Mouse (Mus musculus) liver, embryonic 13.5 days (tissue): ENCODE measurements around the gene Lclat1. TPM values are rescaled to one million over a fixed set of nuclear protein-coding genes. Genes with fewer than 3 reads are reported as not detected.

ENCODE experiments used
- ATAC-seq: fragments of 200-750 bp; cut with Nextera tagmentation; 2 replicates; pipeline ENCODE4 v1.8.0; 2017; ENCODE audit warnings: low read depth, mild to moderate bottlenecking, moderate number of reproducible peaks, moderate library complexity
- DNase-seq: peaks from one replicate; pipeline ENCODE4 v3.0.0; 2022
- H3K27ac ChIP-seq: fragments of 300-500 bp; sonication (generic); 2 replicates; pipeline ENCODE4 v1.5.1; 2015; ENCODE audit warnings: moderate library complexity, mild to moderate bottlenecking, inconsistent platforms
- H3K27me3 ChIP-seq: fragments of 300-500 bp; sonication (generic); 2 replicates; pipeline ENCODE4 v1.6.1; 2015; ENCODE audit warnings: mild to moderate bottlenecking, inconsistent platforms
- H3K36me3 ChIP-seq: fragments of 300-500 bp; sonication (generic); 2 replicates; pipeline ENCODE4 v1.6.1; 2015; ENCODE audit warnings: mild to moderate bottlenecking, inconsistent platforms
- H3K4me1 ChIP-seq: fragments of 300-500 bp; sonication (generic); replicated peaks from 2 replicates; pipeline ENCODE4 v1.6.1; 2015; ENCODE audit warnings: inconsistent platforms
- H3K4me2 ChIP-seq: fragments of 300-500 bp; sonication (generic); 2 replicates; pipeline ENCODE4 v1.6.1; 2015; ENCODE audit warnings: inconsistent platforms, mild to moderate bottlenecking, moderate library complexity
- H3K4me3 ChIP-seq: fragments of 300-500 bp; sonication (generic); replicated peaks from 2 replicates; pipeline ENCODE4 v1.5.1; 2015; ENCODE audit warnings: mild to moderate bottlenecking, inconsistent platforms
- H3K9ac ChIP-seq: fragments of 300-500 bp; sonication (generic); 2 replicates; pipeline ENCODE4 v1.6.1; 2015; ENCODE audit warnings: mild to moderate bottlenecking, inconsistent platforms
- H3K9me3 ChIP-seq: fragments of 300-500 bp; sonication (generic); replicated peaks from 2 replicates; pipeline ENCODE4 v1.6.1; 2016; ENCODE audit warnings: inconsistent platforms
- WGBS: fragments of 180-500 bp; shearing (Covaris S2); methylation state at CpG from one replicate; pipeline ENCODE4 v1.1.7; 2015; ENCODE audit not compliant: insufficient replicate concordance; 5-methylcytosine and 5-hydroxymethylcytosine counted together
- polyA plus RNA-seq: library from polyadenylated mRNA; unstranded; fragments of >200 nt; fragmentation: Nextera tagmentation; extraction: Ambion mirVana; gene quantifications from 2 replicates; pipeline ENCODE4 v1.2.1, GENCODE M21; 2015

Lclat1 gene
- polyA plus RNA-seq, 1 experiment from 2014 or later = 1.7 TPM

DNA sequence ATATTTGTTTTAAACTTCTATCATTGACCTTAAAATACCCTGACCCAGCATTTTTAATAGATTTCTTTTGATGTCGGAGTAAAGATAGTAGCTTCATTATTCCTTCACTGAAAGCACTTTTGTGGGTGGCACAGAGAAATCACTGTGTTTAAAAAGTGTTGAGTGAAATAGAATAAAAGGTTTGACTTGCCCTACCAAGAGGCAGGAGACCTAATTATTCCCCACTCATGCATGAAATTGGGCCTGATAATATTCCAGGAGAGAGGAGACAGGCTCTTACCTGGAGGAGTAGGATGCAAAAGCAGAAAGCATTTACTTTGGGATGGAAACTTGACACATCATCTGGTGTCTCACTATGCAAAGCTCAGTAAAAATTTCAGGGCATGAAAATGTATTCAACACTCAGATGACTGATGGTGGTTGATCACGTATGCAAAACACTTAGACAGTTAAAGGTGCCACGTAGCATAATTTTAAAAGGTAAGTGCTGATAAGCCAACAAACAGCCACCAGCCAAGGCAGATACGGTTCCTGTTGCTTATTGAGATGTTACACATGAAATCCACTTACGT lies 103.3 kb downstream of the Lclat1 start:
- H3K36me3 ChIP-seq = no peaks in the 10 kb centered on the region
- no peak for DNase-seq
- no peak for ATAC-seq
- no peak overlapping the region for H3K27ac ChIP-seq
- no peak overlapping the region for H3K4me3 ChIP-seq
- 74% methylated on average over 5 of the region's 5 CpGs for WGBS
- no peaks in the 10 kb centered on the region for H3K27me3 ChIP-seq
- H3K9ac ChIP-seq = no peak overlapping the region
- no peaks in the 10 kb centered on the region for H3K9me3 ChIP-seq
- no peak overlapping the region for H3K4me2 ChIP-seq
- H3K4me1 ChIP-seq = no peaks in the 10 kb centered on the region

- no peak overlapping the region for H3K4me3 ChIP-seq
- H3K9me3 ChIP-seq = no peaks in the 10 kb centered on the region
- ATAC-seq = no peak
- H3K27ac ChIP-seq = no peak overlapping the region
- H3K4me1 ChIP-seq = no peaks in the 10 kb centered on the region
- DNase-seq = no peak
- no peak overlapping the region for H3K9ac ChIP-seq
- H3K4me2 ChIP-seq = no peak overlapping the region
- WGBS = 67% methylated on average over 3 of the region's 3 CpGs
- no peaks in the 10 kb centered on the region for H3K36me3 ChIP-seq
- no peaks in the 10 kb centered on the region for H3K27me3 ChIP-seq
Observed at GRCm38 (mm10) chr17:73212754-73213153, 105.0 kb downstream of the Lclat1 start.

DNA sequence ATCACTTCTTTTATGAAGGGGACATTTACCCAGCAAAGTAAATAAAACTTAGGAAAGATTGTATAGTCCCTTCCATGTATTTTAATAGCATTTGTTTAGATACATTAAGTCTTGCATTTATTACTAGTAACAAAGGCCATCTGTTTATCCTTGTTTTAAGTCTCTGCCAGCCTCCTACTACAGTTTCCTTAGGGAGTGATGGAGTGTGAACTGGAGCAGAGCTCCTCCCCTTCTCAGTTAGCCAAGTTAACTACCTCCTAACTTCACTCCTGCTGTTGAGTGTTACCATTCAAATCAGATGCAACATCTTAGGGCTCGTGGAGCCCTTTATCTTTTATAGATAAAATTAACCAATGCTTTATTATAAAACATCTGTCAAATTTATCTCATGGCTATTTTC lies 105.4 kb downstream of the Lclat1 start:
- no peak overlapping the region for H3K27ac ChIP-seq
- DNase-seq (no peak), ATAC-seq (no peak)
- H3K4me2 ChIP-seq = no peak overlapping the region
- no peaks in the 10 kb centered on the region for H3K27me3 ChIP-seq
- H3K9ac ChIP-seq = no peak overlapping the region
- no peaks in the 10 kb centered on the region for H3K9me3 ChIP-seq
- 39% methylated on average over 1 of the region's 1 CpGs for WGBS
- H3K4me1 ChIP-seq = no peaks in the 10 kb centered on the region
- no peak overlapping the region for H3K4me3 ChIP-seq
- H3K36me3 ChIP-seq = no peaks in the 10 kb centered on the region

GRCm38 (mm10) chr17:73213677-73214076 lies 105.9 kb downstream of the Lclat1 start:
- H3K27ac ChIP-seq = no peak overlapping the region
- WGBS = 48% methylated on average over 2 of the region's 2 CpGs

GRCm38 (mm10) chr17:73217274-73217673 lies 109.5 kb downstream of the Lclat1 start:
- Histone ChIP-seq H3K4me1 (no peaks in the 10 kb centered on the region; the same call in 1 of the 2 replicates), H3K9ac (no peak overlapping the region), H3K4me2 (no peak overlapping the region), H3K9me3 (no peaks in the 10 kb centered on the region), H3K4me3 (no peak overlapping the region), H3K27ac (no peak overlapping the region), H3K36me3 (no peaks in the 10 kb centered on the region), H3K27me3 (no peaks in the 10 kb centered on the region)
- 83% methylated on average over 3 of the region's 3 CpGs for WGBS
- ATAC-seq = no peak
- DNase-seq = no peak

More at GRCm38 (mm10) chr17:73213677-73214076, 105.9 kb downstream of the Lclat1 start:
- Histone ChIP-seq H3K4me3 (no peak overlapping the region), H3K27me3 (no peaks in the 10 kb centered on the region), H3K36me3 (no peaks in the 10 kb centered on the region), H3K9me3 (no peaks in the 10 kb centered on the region), H3K4me2 (no peak overlapping the region), H3K9ac (no peak overlapping the region), H3K4me1 (no peaks in the 10 kb centered on the region)
- ATAC-seq (no peak), DNase-seq (no peak)

DNA sequence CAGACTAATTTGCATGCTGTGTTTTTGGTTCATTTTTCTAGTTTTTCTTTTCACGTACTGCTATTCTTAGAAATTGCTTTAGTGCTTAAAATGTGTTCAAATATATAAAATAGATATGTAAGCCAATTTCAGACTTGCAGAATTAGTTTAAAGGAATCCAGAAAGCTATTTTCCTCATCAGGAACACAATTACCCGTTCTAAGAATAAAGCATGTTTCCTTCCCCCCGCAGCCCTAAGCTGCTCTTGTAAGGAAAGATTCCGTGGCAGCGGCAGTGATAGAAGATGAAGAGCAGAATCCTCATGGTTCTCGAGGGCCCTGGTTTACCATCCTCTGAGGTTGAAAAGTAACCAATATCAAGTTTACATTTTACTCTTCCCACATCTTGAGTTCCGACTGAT lies 113.0 kb downstream of the Lclat1 start:
- no peak for ATAC-seq
- no peaks in the 10 kb centered on the region for H3K9me3 ChIP-seq
- no peak for DNase-seq
- H3K27ac ChIP-seq = no peak overlapping the region
- no peak overlapping the region for H3K4me2 ChIP-seq
- no peak overlapping the region for H3K9ac ChIP-seq
- WGBS = 57% methylated on average over 7 of the region's 7 CpGs
- no peak overlapping the region for H3K4me3 ChIP-seq
- H3K36me3 ChIP-seq = no peaks in the 10 kb centered on the region
- H3K27me3 ChIP-seq = no peaks in the 10 kb centered on the region
- H3K4me1 ChIP-seq = peaks cover 10% of the 10 kb centered on the region

- no peaks in the 10 kb centered on the region for H3K27me3 ChIP-seq
- no peaks in the 10 kb centered on the region for H3K36me3 ChIP-seq
- peaks cover 21% of the 10 kb centered on the region for H3K4me1 ChIP-seq
- H3K9ac ChIP-seq = no peak overlapping the region
- no peak overlapping the region for H3K4me2 ChIP-seq
- no peak overlapping the region for H3K4me3 ChIP-seq
- DNase-seq (no peak), ATAC-seq (no peak)
- no peak overlapping the region for H3K27ac ChIP-seq
- WGBS = 14% methylated on average over 7 of the region's 7 CpGs
- H3K9me3 ChIP-seq = no peaks in the 10 kb centered on the region
Observed at GRCm38 (mm10) chr17:73222077-73222476, 114.3 kb downstream of the Lclat1 start.

- Histone ChIP-seq H3K9ac (no peak overlapping the region), H3K4me2 (no peak overlapping the region), H3K36me3 (no peaks in the 10 kb centered on the region), H3K4me1 (peaks cover 41% of the 10 kb centered on the region), H3K27ac (no peak overlapping the region; the same call in 1 of the 2 replicates), H3K27me3 (no peaks in the 10 kb centered on the region), H3K4me3 (no peak overlapping the region), H3K9me3 (no peaks in the 10 kb centered on the region)
- ATAC-seq = no peak
- no peak for DNase-seq
Observed at GRCm38 (mm10) chr17:73225442-73225841, 117.7 kb downstream of the Lclat1 start.

GRCm38 (mm10) chr17:73225996-73226395 lies 118.2 kb downstream of the Lclat1 start:
- no peak overlapping the region for H3K4me3 ChIP-seq
- DNase-seq (no peak), ATAC-seq (peak; percentile 59)
- no peaks in the 10 kb centered on the region for H3K36me3 ChIP-seq
- H3K9me3 ChIP-seq = no peaks in the 10 kb centered on the region
- no peak overlapping the region for H3K9ac ChIP-seq
- 10% methylated on average over 5 of the region's 5 CpGs for WGBS
- peaks cover 44% of the 10 kb centered on the region for H3K4me1 ChIP-seq
- no peak overlapping the region for H3K4me2 ChIP-seq
- no peaks in the 10 kb centered on the region for H3K27me3 ChIP-seq
- H3K27ac ChIP-seq = no peak overlapping the region

GRCm38 (mm10) chr17:73226595-73226994 lies 118.8 kb downstream of the Lclat1 start:
- Histone ChIP-seq H3K27ac (no peak overlapping the region; the same call in 1 of the 2 replicates), H3K4me3 (no peak overlapping the region), H3K4me2 (no peak overlapping the region), H3K27me3 (no peaks in the 10 kb centered on the region), H3K4me1 (peaks cover 44% of the 10 kb centered on the region), H3K9me3 (no peaks in the 10 kb centered on the region), H3K36me3 (no peaks in the 10 kb centered on the region), H3K9ac (no peak overlapping the region)
- 24% methylated on average over 2 of the region's 2 CpGs for WGBS
- ATAC-seq (no peak), DNase-seq (no peak)

GRCm38 (mm10) chr17:73227361-73227760 lies 119.6 kb downstream of the Lclat1 start:
- H3K4me1 ChIP-seq = peaks cover 44% of the 10 kb centered on the region
- WGBS = 34% methylated on average over 3 of the region's 3 CpGs

DNA sequence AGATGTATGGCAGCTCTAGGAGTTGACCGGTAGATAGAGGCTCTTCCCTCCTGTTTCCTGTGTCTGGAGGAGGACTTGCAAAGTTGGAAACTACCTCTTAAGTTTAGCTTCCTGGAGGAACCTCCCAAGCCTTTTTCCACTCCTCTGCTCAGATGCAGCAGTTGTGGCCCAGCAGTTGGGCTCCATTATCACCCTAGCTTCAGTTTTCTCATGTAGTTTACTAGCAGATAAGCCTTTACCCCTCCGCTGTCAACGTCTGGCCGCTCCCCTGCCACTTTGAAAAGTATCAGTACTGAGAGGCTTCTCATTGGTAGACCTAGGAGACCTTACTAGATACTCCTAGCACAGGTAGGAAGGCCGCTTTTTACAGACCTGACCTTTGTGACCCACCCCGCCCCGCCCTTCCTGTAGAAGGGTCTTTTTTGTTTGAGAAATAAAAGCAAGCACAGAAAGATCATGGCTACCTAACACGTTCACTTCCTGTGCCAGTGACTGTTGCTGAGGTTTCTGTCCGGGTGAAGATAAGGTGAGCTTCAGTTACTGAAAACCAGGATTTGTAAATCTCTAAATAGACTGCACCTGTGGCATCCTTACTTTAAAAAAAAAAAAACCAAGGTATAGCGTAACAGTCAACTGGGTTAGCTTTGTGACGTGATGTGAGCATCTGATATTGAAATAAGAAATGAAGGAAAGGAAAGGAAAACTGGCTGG lies 121.8 kb downstream of the Lclat1 start:
- H3K9ac ChIP-seq = no peak overlapping the region
- H3K36me3 ChIP-seq = no peaks in the 10 kb centered on the region
- H3K4me3 ChIP-seq = no peak overlapping the region
- no peak for DNase-seq
- 37% methylated on average over 11 of the region's 11 CpGs for WGBS
- peak; percentile 66 for ATAC-seq
- peak overlapping the region; percentile 6; the same call in 1 of the 2 replicates for H3K4me2 ChIP-seq
- H3K4me1 ChIP-seq = peaks cover 46% of the 10 kb centered on the region
- no peaks in the 10 kb centered on the region for H3K9me3 ChIP-seq
- H3K27ac ChIP-seq = no peak overlapping the region
- no peaks in the 10 kb centered on the region for H3K27me3 ChIP-seq

More at GRCm38 (mm10) chr17:73227361-73227760, 119.6 kb downstream of the Lclat1 start:
- Histone ChIP-seq H3K9ac (no peak overlapping the region), H3K9me3 (no peaks in the 10 kb centered on the region), H3K36me3 (no peaks in the 10 kb centered on the region), H3K27ac (no peak overlapping the region), H3K4me2 (no peak overlapping the region), H3K27me3 (no peaks in the 10 kb centered on the region), H3K4me3 (no peak overlapping the region)
- no peak for DNase-seq
- ATAC-seq = no peak
